Mouse (Mus musculus) urinary bladder, adult 18-20 months (tissue): Measurements from ENCODE around the gene Msantd1.

Source experiments
- DNase-seq, 2 experiments: peaks; one replicate each; pipeline ENCODE4 v3.0.0; 2022; ENCODE audit warnings: low spot score in 2 of 2, mixed read lengths in 2 of 2

The Msantd1 gene

DNA sequence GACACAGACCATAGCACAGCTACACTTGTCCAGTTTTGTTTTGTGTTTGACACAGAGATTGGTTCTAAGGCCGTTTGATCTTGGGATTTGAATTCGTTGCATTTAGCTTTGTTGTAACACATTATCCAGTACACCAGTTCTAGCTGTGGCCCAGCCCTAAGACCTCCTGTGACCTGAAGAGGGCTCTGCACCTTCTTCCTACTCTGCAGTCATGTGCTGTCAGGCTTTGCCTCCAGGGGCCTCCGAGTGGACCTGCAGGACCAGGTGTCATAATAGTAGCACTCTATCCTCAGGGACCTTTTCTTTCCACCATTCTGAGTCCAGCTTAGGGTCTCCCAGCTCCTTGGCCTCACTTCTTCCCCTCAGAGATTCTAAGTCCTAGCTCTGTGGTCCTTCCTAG, 64.7 kb downstream of the Msantd1 start:
- no peak for DNase-seq
